Mouse (Mus musculus) gastrocnemius, adult 2 months (tissue): ENCODE measurements at regions not wholly inside any gene's neighbourhood (a gene's known extent, or its start where the extent isn't known, plus 50 kb on each side); places are given as distances from the start of the nearest gene placed in this dataset.

Source experiments
- DNase-seq: peaks from one replicate; pipeline ENCODE4 v3.0.0; 2022
- H3K27ac ChIP-seq: fragments of 200-600 bp; 2 replicates; pipeline ENCODE4 v1.8.1; 2022; ENCODE audit warnings: mild to moderate bottlenecking
- H3K4me3 ChIP-seq: fragments of 200-600 bp; 2 replicates; pipeline ENCODE4 v1.8.1; 2022; ENCODE audit warnings: mild to moderate bottlenecking, moderate library complexity
- CTCF ChIP-seq: fragments of 200-600 bp; IDR thresholded peaks from 2 replicates; pipeline ENCODE4 v1.8.1; 2022; ENCODE audit warnings: antibody characterized with exemption, mild to moderate bottlenecking, moderate library complexity
- intact Hi-C: fragments of 180-260 bp; cut with DNase I; formaldehyde crosslinking; loops from one replicate; pipeline ENCODE4 v1.15.1; 2025

- Histone ChIP-seq H3K27ac (no peak overlapping the region), H3K4me3 (no peak overlapping the region)
- no peak for DNase-seq
- intact Hi-C loops: no loop called here
- TF ChIP-seq CTCF: no peak
Observed at GRCm38 (mm10) chr17:15205799-15206198, 164.5 kb upstream of the Gm3448 start.

GRCm38 (mm10) chr17:15204524-15204923 is 163.2 kb upstream of the Gm3448 start:
- TF ChIP-seq CTCF: no peak
- intact Hi-C loops: no loop called here
- Histone ChIP-seq H3K4me3 (no peak overlapping the region), H3K27ac (no peak overlapping the region)
- DNase-seq: no peak

GRCm38 (mm10) chr17:15199235-15199634 is 157.9 kb upstream of the Gm3448 start:
- no peak for DNase-seq
- TF ChIP-seq CTCF: no peak
- no peak overlapping the region for H3K27ac ChIP-seq
- intact Hi-C loops: loop anchor here (5.0 kb wide), 1 partner anchor 88 kb away; no protein-coding TSS in a partner anchor
- H3K4me3 ChIP-seq: no peak overlapping the region

- DNase-seq: no peak
- TF ChIP-seq CTCF: no peak
- Histone ChIP-seq H3K4me3 (no peak overlapping the region), H3K27ac (no peak overlapping the region)
- intact Hi-C loops: loop anchor here (5.0 kb wide), 1 partner anchor 90 kb away; no protein-coding TSS in a partner anchor
Observed at GRCm38 (mm10) chr17:15197361-15197760, 156.0 kb upstream of the Gm3448 start.

- DNase-seq: peak; percentile 70
- no peak for TF ChIP-seq CTCF
- Histone ChIP-seq H3K4me3 (no peak overlapping the region), H3K27ac (peak overlapping the region; percentile 88)
- intact Hi-C loops: loop anchor here (5.0 kb wide), 1 partner anchor 91 kb away; no protein-coding TSS in a partner anchor
Observed at GRCm38 (mm10) chr17:15195819-15196218, 154.5 kb upstream of the Gm3448 start.

- Histone ChIP-seq H3K27ac (peak overlapping the region; percentile 88), H3K4me3 (no peak overlapping the region)
- DNase-seq: peak; percentile 94
- TF ChIP-seq CTCF: no peak
- intact Hi-C loops: loop anchor here (5.0 kb wide), 2 partner anchors 92 to 132 kb away; no protein-coding TSS in a partner anchor
Observed at GRCm38 (mm10) chr17:15194894-15195461, 153.6 kb upstream of the Gm3448 start.

- intact Hi-C loops: loop anchor here (5.0 kb wide), 1 partner anchor 133 kb away; no protein-coding TSS in a partner anchor
- no peak overlapping the region for H3K4me3 ChIP-seq
- TF ChIP-seq CTCF: no peak
- no peak for DNase-seq
- peak overlapping the region; percentile 88 for H3K27ac ChIP-seq
Observed at GRCm38 (mm10) chr17:15193831-15194230, 152.5 kb upstream of the Gm3448 start.

- intact Hi-C loops: loop anchor here (5.0 kb wide), 1 partner anchor 134 kb away; no protein-coding TSS in a partner anchor
- no peak overlapping the region for H3K4me3 ChIP-seq
- peak overlapping the region; percentile 88 for H3K27ac ChIP-seq
- DNase-seq: peak; percentile 36
- no peak for TF ChIP-seq CTCF
Observed at GRCm38 (mm10) chr17:15192840-15193239, 151.5 kb upstream of the Gm3448 start.

- no peak for DNase-seq
- no peak for TF ChIP-seq CTCF
- H3K27ac ChIP-seq: no peak overlapping the region
- no peak overlapping the region for H3K4me3 ChIP-seq
- intact Hi-C loops: no loop called here
Observed at GRCm38 (mm10) chr17:15185217-15185616, 143.9 kb upstream of the Gm3448 start.

GRCm38 (mm10) chr17:15183800-15184199 is 142.5 kb upstream of the Gm3448 start:
- no peak overlapping the region for H3K27ac ChIP-seq
- intact Hi-C loops: loop anchor here (1.0 to 5.0 kb wide), 2 partner anchors 116 to 195 kb away; no protein-coding TSS in a partner anchor
- peak; percentile 70 for DNase-seq
- no peak overlapping the region for H3K4me3 ChIP-seq
- TF ChIP-seq CTCF: peak; percentile 70

- Histone ChIP-seq H3K27ac (no peak overlapping the region), H3K4me3 (no peak overlapping the region)
- intact Hi-C loops: loop anchor here (5.0 kb wide), 1 partner anchor 115 kb away; no protein-coding TSS in a partner anchor
- TF ChIP-seq CTCF: no peak
- DNase-seq: no peak
Observed at GRCm38 (mm10) chr17:15182105-15182504, 140.8 kb upstream of the Gm3448 start.

GRCm38 (mm10) chr17:15180223-15180860 is 139.0 kb upstream of the Gm3448 start:
- intact Hi-C loops: loop anchor here (5.0 kb wide), 1 partner anchor 113 kb away; no protein-coding TSS in a partner anchor
- H3K27ac ChIP-seq: no peak overlapping the region
- no peak for TF ChIP-seq CTCF
- DNase-seq: no peak
- no peak overlapping the region for H3K4me3 ChIP-seq

GRCm38 (mm10) chr17:15179411-15179951 is 138.1 kb upstream of the Gm3448 start:
- DNase-seq: no peak
- H3K4me3 ChIP-seq: no peak overlapping the region
- no peak overlapping the region for H3K27ac ChIP-seq
- intact Hi-C loops: no loop called here
- TF ChIP-seq CTCF: no peak
